Mouse (Mus musculus) E14TG2a.4 (cell line): ENCODE data around the gene Gmds.

Experiments
- CTCF ChIP-seq: conservative IDR thresholded peaks from 2 replicates; pipeline ENCODE4 v1.5.1; 2014; ENCODE audit warnings: low read length
- POU5F1 ChIP-seq: IDR thresholded peaks from 2 replicates; pipeline ENCODE4 v1.6.1; 2014; ENCODE audit warnings: low read length, borderline replicate concordance

GRCm38 (mm10) chr13:32385421-32386092, 47.0 kb upstream of the Gmds start:
- TF ChIP-seq CTCF (no peak), POU5F1 (no peak)
